Mouse (Mus musculus): Measurements from ENCODE around the gene Mettl8. TPM values are rescaled to one million over a fixed set of nuclear protein-coding genes. Genes with fewer than 3 reads are reported as not detected.

The Mettl8 gene
- polyA plus RNA-seq, 1 experiment from 2014 or later, result 15.7 TPM

DNA sequence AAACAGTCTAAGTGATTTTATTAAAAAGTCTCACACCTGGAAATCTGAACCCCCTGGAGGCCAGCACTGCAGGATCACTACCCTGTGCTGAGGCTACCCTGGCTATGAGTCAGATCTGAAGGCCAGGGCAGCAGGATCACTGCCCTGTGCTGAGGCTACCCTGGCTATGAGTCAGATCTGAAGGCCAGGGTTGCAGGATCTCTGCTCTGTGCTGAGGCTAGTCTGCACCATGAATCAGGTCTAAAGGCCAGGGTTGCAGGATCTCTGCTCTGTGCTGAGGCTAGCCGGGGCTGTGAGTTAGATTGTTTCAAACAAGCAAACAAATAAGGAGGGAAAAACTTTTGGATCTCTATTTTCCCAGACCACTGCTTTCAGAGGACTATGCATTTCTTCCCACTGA is 92.5 kb downstream of the Mettl8 start:
- no peak overlapping the region for H3K27ac ChIP-seq
- WGBS, result 83% methylated on average over 1 of the region's 1 CpGs
- no peaks in the 10 kb centered on the region for H3K27me3 ChIP-seq (ENCODE audit: insufficient read depth, poor library complexity, severe bottlenecking)
- DNase-seq (ENCODE audit: low spot score), result no peak
- H3K36me3 ChIP-seq, result no peaks in the 10 kb centered on the region
- H3K4me3 ChIP-seq, result no peak overlapping the region
- 0 out of 2 replicates have a peak, but pooled peaks cover 3% of the 10 kb centered on the region for H3K4me1 ChIP-seq
- no peaks in the 10 kb centered on the region for H3K9me3 ChIP-seq

DNA sequence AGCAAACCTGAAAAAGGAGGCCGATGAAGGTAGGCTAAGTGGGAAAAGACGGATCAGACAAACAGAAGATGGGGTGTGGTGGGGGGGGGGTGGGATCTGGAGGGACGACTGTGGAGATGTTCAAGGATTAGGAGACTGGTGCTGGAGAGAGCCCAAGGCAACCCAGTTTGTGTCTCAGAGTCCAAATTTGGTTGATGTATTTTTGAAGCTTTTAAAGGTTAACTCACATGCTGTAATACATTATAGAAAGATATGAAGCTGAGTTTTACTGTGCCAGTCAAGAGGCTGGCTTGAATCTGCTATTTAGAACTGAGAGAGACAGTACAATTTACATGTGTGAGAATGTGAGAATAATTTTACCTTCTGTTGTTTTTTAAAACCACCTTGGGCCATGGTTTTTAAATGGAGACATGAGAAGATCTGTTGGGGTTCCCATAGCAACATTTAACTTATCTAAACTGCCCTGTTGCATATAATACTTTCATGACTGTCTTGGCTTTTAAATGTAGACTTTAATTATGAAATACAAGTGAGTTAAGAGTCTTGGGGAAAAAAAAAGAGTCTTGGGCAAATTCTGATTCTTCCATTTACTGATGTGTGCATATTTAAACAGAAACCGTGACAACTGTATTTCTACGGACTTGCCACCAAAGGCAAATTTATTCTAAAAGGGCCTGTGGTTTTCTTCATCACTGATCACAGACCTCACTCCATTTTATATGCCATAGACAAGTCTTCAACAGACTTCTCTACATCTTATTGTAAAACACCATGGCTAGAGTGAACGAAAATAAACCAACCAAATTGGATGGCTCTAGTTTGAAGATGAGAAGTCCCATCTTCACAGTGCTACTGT is 94.1 kb downstream of the Mettl8 start:
- H3K4me3 ChIP-seq, result no peak overlapping the region
- no peaks in the 10 kb centered on the region for H3K36me3 ChIP-seq
- no peaks in the 10 kb centered on the region for H3K27me3 ChIP-seq (ENCODE audit: insufficient read depth, poor library complexity, severe bottlenecking)
- WGBS, result 78% methylated on average over 6 of the region's 6 CpGs
- no peak for DNase-seq (ENCODE audit: low spot score)
- 0 out of 2 replicates have a peak, but pooled peaks cover 3% of the 10 kb centered on the region for H3K4me1 ChIP-seq
- no peak overlapping the region for H3K27ac ChIP-seq
- no peaks in the 10 kb centered on the region for H3K9me3 ChIP-seq

DNA sequence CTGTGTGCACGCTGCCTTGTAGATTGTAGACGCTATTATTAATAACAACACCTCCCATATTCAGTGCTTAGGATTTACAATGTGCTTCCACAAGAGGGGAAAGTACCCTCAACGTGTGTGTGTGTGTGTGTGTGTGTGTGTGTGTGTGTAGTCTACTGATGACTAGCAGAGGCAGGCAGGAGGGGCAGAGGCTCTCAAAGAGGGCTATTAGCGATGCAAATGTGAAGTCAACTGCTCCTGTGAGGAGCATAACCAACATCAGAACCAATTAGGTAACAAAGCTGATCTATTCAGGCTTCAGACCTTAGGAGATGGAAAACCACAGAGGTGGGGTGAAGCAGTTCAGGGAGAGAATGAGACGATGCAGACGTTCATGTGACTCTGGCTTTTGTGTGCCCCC is 95.3 kb downstream of the Mettl8 start:
- Histone ChIP-seq H3K4me1 (0 out of 2 replicates have a peak, but pooled peaks cover 3% of the 10 kb centered on the region), H3K9me3 (no peaks in the 10 kb centered on the region), H3K27ac (no peak overlapping the region), H3K27me3 (ENCODE audit: insufficient read depth, poor library complexity, severe bottlenecking) (no peaks in the 10 kb centered on the region), H3K4me3 (no peak overlapping the region), H3K36me3 (no peaks in the 10 kb centered on the region)
- 81% methylated on average over 6 of the region's 6 CpGs for WGBS
- no peak for DNase-seq (ENCODE audit: low spot score)

DNA sequence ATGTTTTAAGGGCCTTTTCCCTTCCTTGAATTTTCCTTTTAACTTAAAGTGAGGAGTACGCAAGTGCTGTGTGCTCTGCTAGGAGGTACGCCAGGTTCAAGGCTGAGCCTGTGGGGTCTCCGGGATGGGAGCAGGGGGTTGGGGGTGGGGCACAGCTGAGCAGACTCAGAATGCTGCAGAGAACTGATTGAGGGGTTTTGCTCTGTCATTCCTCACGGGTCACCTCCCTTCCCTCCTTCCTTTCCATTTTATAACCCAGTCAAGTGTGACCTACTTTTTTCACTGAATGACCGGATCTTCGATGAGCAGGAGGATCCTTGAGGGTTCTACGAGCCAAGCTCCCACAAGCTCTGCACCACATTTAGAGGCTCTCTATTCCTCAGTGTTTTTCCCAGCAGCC is 96.0 kb downstream of the Mettl8 start:
- Histone ChIP-seq H3K9me3 (no peaks in the 10 kb centered on the region), H3K36me3 (no peaks in the 10 kb centered on the region), H3K27ac (no peak overlapping the region), H3K27me3 (ENCODE audit: insufficient read depth, poor library complexity, severe bottlenecking) (no peaks in the 10 kb centered on the region), H3K4me3 (no peak overlapping the region), H3K4me1 (0 out of 2 replicates have a peak, but pooled peaks cover 3% of the 10 kb centered on the region)
- WGBS, result 75% methylated on average over 7 of the region's 7 CpGs
- no peak for DNase-seq (ENCODE audit: low spot score)

- Histone ChIP-seq H3K9me3 (no peaks in the 10 kb centered on the region), H3K27ac (no peak overlapping the region)
- 79% methylated on average over 7 of the region's 7 CpGs for WGBS
Observed at GRCm38 (mm10) chr2:70958536-70958935, 96.8 kb downstream of the Mettl8 start.

GRCm38 (mm10) chr2:70953616-70954015 is 101.8 kb downstream of the Mettl8 start:
- 25% methylated on average over 2 of the region's 2 CpGs for WGBS
- Histone ChIP-seq H3K4me3 (no peak overlapping the region), H3K36me3 (no peaks in the 10 kb centered on the region), H3K4me1 (no peaks in the 10 kb centered on the region), H3K9me3 (no peaks in the 10 kb centered on the region), H3K27ac (no peak overlapping the region), H3K27me3 (ENCODE audit: insufficient read depth, poor library complexity, severe bottlenecking) (no peaks in the 10 kb centered on the region)
- DNase-seq (ENCODE audit: low spot score), result no peak

More at GRCm38 (mm10) chr2:70958536-70958935, 96.8 kb downstream of the Mettl8 start:
- H3K27me3 ChIP-seq (ENCODE audit: insufficient read depth, poor library complexity, severe bottlenecking), result no peaks in the 10 kb centered on the region
- 0 out of 2 replicates have a peak, but pooled peaks cover 3% of the 10 kb centered on the region for H3K4me1 ChIP-seq
- H3K4me3 ChIP-seq, result no peak overlapping the region
- H3K36me3 ChIP-seq, result no peaks in the 10 kb centered on the region
- DNase-seq (ENCODE audit: low spot score), result no peak

GRCm38 (mm10) chr2:70951944-70952343 is 103.4 kb downstream of the Mettl8 start:
- 76% methylated on average over 2 of the region's 2 CpGs for WGBS

DNA sequence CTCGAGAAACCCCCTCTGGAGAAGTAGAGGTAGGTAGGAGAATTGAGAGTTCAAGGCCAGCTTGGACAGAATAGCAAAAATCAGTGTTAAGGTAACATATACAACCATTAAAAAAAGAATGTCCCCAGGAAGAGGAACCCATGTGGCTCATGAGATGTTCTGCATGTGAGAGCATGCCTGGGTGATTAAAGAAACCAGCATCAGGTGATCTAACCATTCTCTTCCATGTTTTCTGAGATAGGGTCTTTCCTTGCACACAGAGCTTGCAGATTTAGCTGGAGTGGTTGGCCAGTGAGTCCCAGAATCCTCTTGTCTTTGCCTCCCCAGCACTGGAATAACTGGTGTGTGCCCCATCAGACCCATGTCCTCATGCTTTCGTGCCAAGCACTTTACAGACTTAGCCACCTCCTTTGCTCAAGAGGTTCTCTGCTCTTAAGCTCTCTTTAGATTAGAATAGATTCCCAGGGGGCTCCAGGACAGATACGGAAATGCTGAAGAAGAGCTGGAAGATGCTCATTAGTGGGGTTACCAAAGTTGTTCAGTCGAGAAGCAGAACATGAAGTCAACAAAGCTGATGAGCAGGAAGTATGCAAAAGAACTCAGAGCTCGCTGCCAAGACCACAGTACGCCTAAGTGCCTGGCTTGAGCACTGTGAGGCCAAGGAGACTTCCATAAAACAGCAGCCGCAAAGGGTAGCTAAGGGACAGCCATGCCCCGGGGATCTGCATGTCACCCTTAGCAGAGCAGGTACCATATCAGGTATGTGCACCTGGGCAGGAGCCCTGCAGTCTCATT is 110.7 kb downstream of the Mettl8 start:
- DNase-seq (ENCODE audit: low spot score), result no peak
- no peaks in the 10 kb centered on the region for H3K9me3 ChIP-seq
- H3K27me3 ChIP-seq (ENCODE audit: insufficient read depth, poor library complexity, severe bottlenecking), result no peaks in the 10 kb centered on the region
- no peak overlapping the region for H3K27ac ChIP-seq
- no peak overlapping the region for H3K4me3 ChIP-seq
- no peaks in the 10 kb centered on the region for H3K4me1 ChIP-seq
- 78% methylated on average over 8 of the region's 8 CpGs for WGBS
- H3K36me3 ChIP-seq, result no peaks in the 10 kb centered on the region

More at GRCm38 (mm10) chr2:70951944-70952343, 103.4 kb downstream of the Mettl8 start:
- Histone ChIP-seq H3K27me3 (ENCODE audit: insufficient read depth, poor library complexity, severe bottlenecking) (no peaks in the 10 kb centered on the region), H3K36me3 (no peaks in the 10 kb centered on the region), H3K9me3 (no peaks in the 10 kb centered on the region), H3K4me1 (no peaks in the 10 kb centered on the region), H3K27ac (no peak overlapping the region), H3K4me3 (no peak overlapping the region)
- DNase-seq (ENCODE audit: low spot score), result no peak

GRCm38 (mm10) chr2:70940826-70941225 is 114.6 kb downstream of the Mettl8 start:
- Histone ChIP-seq H3K9me3 (no peaks in the 10 kb centered on the region), H3K27me3 (ENCODE audit: insufficient read depth, poor library complexity, severe bottlenecking) (no peaks in the 10 kb centered on the region), H3K4me1 (peaks cover 3% of the 10 kb centered on the region; the same call in 1 of the 2 replicates), H3K36me3 (no peaks in the 10 kb centered on the region), H3K27ac (no peak overlapping the region), H3K4me3 (no peak overlapping the region)
- DNase-seq (ENCODE audit: low spot score), result no peak
- 88% methylated on average over 14 of the region's 14 CpGs for WGBS

DNA sequence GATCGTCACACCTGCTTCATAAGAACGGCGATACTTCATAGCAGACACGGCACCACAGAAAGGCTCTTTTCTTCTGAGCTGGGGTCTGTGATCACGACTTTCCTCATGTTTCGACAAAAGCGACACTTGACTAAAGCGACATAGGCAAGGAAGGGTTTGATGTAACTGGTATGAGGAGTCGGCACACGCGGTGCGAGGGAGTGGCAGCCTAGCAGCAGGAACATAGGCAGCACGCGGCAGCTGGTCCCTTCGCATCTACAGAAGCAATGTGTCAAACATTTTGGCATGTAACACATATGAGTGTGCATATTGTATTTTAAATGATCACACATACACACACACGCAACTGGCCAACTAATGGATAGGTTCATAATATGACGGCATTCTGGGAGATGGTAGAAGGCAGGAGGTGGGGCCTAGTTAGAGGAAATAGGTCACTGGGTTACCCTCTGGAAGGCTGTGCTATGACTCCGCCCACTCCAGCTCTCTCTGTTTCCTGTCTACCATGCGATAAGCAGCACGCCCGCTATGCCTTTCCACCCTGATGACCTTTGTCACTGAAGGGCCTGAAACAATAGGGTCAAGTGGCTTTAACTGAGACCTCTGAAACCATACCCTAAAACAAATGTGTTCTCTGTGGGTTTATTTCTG is 116.4 kb downstream of the Mettl8 start:
- Histone ChIP-seq H3K27me3 (ENCODE audit: insufficient read depth, poor library complexity, severe bottlenecking) (no peaks in the 10 kb centered on the region), H3K4me1 (peaks cover 3% of the 10 kb centered on the region; the same call in 1 of the 2 replicates), H3K36me3 (no peaks in the 10 kb centered on the region), H3K4me3 (no peak overlapping the region), H3K9me3 (no peaks in the 10 kb centered on the region), H3K27ac (peak overlapping the region; percentile 18; the same call in 1 of the 2 replicates)
- WGBS, result 78% methylated on average over 21 of the region's 21 CpGs
- peak; percentile 82 for DNase-seq (ENCODE audit: low spot score)

- H3K9me3 ChIP-seq, result no peaks in the 10 kb centered on the region
- H3K4me3 ChIP-seq, result no peak overlapping the region
- WGBS, result 69% methylated on average over 8 of the region's 8 CpGs
- no peaks in the 10 kb centered on the region for H3K36me3 ChIP-seq
- peaks cover 3% of the 10 kb centered on the region; the same call in 1 of the 2 replicates for H3K4me1 ChIP-seq
- DNase-seq (ENCODE audit: low spot score), result no peak
- H3K27ac ChIP-seq, result no peak overlapping the region
- no peaks in the 10 kb centered on the region for H3K27me3 ChIP-seq (ENCODE audit: insufficient read depth, poor library complexity, severe bottlenecking)
Observed at GRCm38 (mm10) chr2:70934772-70935171, 120.6 kb downstream of the Mettl8 start.

DNA sequence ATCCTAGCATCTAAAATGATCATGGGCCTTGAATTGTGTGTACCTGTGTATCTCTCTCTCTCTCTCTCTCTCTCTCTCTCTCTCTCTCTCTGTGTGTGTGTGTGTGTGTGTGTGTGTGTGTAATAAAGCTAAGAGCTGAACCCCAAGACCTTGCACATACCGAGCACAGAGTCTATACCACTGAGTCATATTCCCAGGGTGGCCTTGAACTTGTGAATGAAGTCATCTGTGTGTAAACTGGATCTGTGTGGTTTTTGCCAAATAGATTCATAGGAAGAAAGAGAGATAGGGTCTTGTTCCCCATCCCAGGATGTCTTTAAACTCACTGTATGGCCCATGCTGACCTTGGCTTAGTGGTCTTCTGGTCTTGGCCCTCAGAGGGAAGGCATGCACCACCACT is 121.9 kb downstream of the Mettl8 start:
- Histone ChIP-seq H3K9me3 (no peaks in the 10 kb centered on the region), H3K27ac (no peak overlapping the region), H3K4me3 (no peak overlapping the region), H3K4me1 (peaks cover 3% of the 10 kb centered on the region; the same call in 1 of the 2 replicates), H3K36me3 (no peaks in the 10 kb centered on the region), H3K27me3 (ENCODE audit: insufficient read depth, poor library complexity, severe bottlenecking) (no peaks in the 10 kb centered on the region)
- 76% methylated on average over 1 of the region's 1 CpGs for WGBS
- no peak for DNase-seq (ENCODE audit: low spot score)
